Mouse (Mus musculus) lung, adult 2 months (tissue): Measurements from ENCODE around the gene Cfdp1.

ENCODE experiments used
- CTCF ChIP-seq: fragments of 200-500 bp; IDR thresholded peaks from 2 replicates; pipeline ENCODE4 v1.5.1; 2011; ENCODE audit warnings: mild to moderate bottlenecking, low read length, control low read depth; ENCODE audit not compliant: insufficient read depth
- POLR2A ChIP-seq: fragments of 200-500 bp; IDR thresholded peaks from 2 replicates; pipeline ENCODE4 v1.6.1; 2011; ENCODE audit warnings: low read depth, mild to moderate bottlenecking, control low read depth, low read length, borderline replicate concordance; ENCODE audit errors: extremely low read depth

DNA sequence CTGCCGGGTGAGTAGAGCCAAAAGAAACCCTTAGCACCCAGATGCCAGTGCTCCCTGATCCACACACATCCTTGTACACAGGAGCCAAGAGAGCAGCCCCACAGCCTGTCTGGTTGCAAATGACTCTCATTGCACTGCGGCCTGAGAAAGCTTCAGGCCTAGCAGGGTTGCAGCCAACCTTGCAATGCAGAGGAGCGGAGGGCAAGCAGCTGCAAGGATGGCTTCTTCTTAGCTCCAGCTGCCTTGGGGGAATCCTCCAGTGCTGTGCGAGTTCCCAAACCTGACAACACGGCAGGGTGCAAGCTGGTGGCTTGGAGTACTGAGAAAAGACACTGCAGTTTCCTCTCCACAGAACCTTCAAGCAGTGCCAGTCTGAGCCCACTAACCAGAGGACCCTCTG is 125.6 kb downstream of the Cfdp1 start:
- no peak for TF ChIP-seq POLR2A
- TF ChIP-seq CTCF = no peak
